Mouse (Mus musculus): ENCODE measurements around the gene Pcsk1. TPM values are rescaled to one million over a fixed set of nuclear protein-coding genes. Genes with fewer than 3 reads are reported as not detected.

Gene Pcsk1
- polyA plus RNA-seq, 1 experiment from 2014 or later, result 0.09 TPM

GRCm38 (mm10) chr13:75114838-75115237 is 25.2 kb downstream of the Pcsk1 start:
- Histone ChIP-seq H3K9me3 (replicated peaks; ENCODE audit: control insufficient read depth, low read length) (no peaks in the 10 kb centered on the region), H3K27me3 (ENCODE audit: control insufficient read depth, insufficient read depth, low read depth, low read length) (no peaks in the 10 kb centered on the region), H3K4me2 (ENCODE audit: low read depth, low read length) (no peak overlapping the region), H3K4me1 (ENCODE audit: control insufficient read depth, low read depth, low read length) (no peaks in the 10 kb centered on the region), H3K4me3 (ENCODE audit: low read depth, low read length) (no peak overlapping the region), H3K27ac (ENCODE audit: low read length) (no peak overlapping the region), H3K36me3 (ENCODE audit: control insufficient read depth, insufficient read depth) (no peaks in the 10 kb centered on the region), H3K9ac (ENCODE audit: low read depth, low read length) (no peak overlapping the region)
- 56% methylated on average over 1 of the region's 1 CpGs for WGBS (ENCODE audit: insufficient replicate concordance)
- ATAC-seq (ENCODE audit: low read depth), result no peak

DNA sequence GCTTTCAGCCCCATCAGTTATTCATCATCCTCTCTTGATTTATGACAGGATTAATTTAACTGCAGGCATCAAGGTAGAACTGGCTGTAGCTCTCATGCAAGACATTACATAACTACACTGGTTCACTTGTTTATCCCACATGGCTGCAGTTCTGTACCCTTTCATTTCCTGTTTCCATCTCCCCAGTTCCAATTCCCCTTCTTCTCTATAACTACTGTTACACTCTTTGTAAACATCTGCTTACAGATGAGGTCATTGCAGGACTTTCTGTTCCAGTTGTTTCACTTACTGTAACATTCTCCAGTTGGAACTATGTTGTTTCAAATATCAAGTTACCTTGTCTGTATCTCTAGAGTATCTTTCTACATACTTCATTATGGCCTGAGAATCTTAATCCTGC is 46.2 kb downstream of the Pcsk1 start:
- Histone ChIP-seq H3K9me3 (replicated peaks; ENCODE audit: control insufficient read depth, low read length) (no peaks in the 10 kb centered on the region), H3K27me3 (ENCODE audit: control insufficient read depth, insufficient read depth, low read depth, low read length) (no peaks in the 10 kb centered on the region), H3K27ac (ENCODE audit: low read length) (no peak overlapping the region), H3K4me2 (ENCODE audit: low read depth, low read length) (no peak overlapping the region), H3K4me3 (ENCODE audit: low read depth, low read length) (no peak overlapping the region), H3K9ac (ENCODE audit: low read depth, low read length) (no peak overlapping the region), H3K36me3 (ENCODE audit: control insufficient read depth, insufficient read depth) (no peaks in the 10 kb centered on the region), H3K4me1 (ENCODE audit: control insufficient read depth, low read depth, low read length) (no peaks in the 10 kb centered on the region)
- ATAC-seq (ENCODE audit: low read depth), result no peak

- no peaks in the 10 kb centered on the region for H3K36me3 ChIP-seq (ENCODE audit: control insufficient read depth, insufficient read depth)
Measured at GRCm38 (mm10) chr13:75160661-75161060, 71.0 kb downstream of the Pcsk1 start.

GRCm38 (mm10) chr13:75163408-75163807 is 73.8 kb downstream of the Pcsk1 start:
- Histone ChIP-seq H3K4me3 (ENCODE audit: low read depth, low read length) (no peak overlapping the region), H3K36me3 (ENCODE audit: control insufficient read depth, insufficient read depth) (no peaks in the 10 kb centered on the region), H3K27me3 (ENCODE audit: control insufficient read depth, insufficient read depth, low read depth, low read length) (no peaks in the 10 kb centered on the region), H3K4me1 (ENCODE audit: control insufficient read depth, low read depth, low read length) (no peaks in the 10 kb centered on the region), H3K27ac (ENCODE audit: low read length) (no peak overlapping the region), H3K4me2 (ENCODE audit: low read depth, low read length) (no peak overlapping the region), H3K9ac (ENCODE audit: low read depth, low read length) (no peak overlapping the region), H3K9me3 (replicated peaks; ENCODE audit: control insufficient read depth, low read length) (no peaks in the 10 kb centered on the region)
- no peak for ATAC-seq (ENCODE audit: low read depth)
- WGBS (ENCODE audit: insufficient replicate concordance), result 32% methylated on average over 1 of the region's 1 CpGs

More at GRCm38 (mm10) chr13:75160661-75161060, 71.0 kb downstream of the Pcsk1 start:
- no peak overlapping the region for H3K4me2 ChIP-seq (ENCODE audit: low read depth, low read length)
- H3K4me1 ChIP-seq (ENCODE audit: control insufficient read depth, low read depth, low read length), result no peaks in the 10 kb centered on the region
- no peak for ATAC-seq (ENCODE audit: low read depth)
- 29% methylated on average over 1 of the region's 1 CpGs for WGBS (ENCODE audit: insufficient replicate concordance)
- no peak overlapping the region for H3K27ac ChIP-seq (ENCODE audit: low read length)
- no peak overlapping the region for H3K9ac ChIP-seq (ENCODE audit: low read depth, low read length)
- H3K4me3 ChIP-seq (ENCODE audit: low read depth, low read length), result no peak overlapping the region
- no peaks in the 10 kb centered on the region for H3K27me3 ChIP-seq (ENCODE audit: control insufficient read depth, insufficient read depth, low read depth, low read length)
- H3K9me3 ChIP-seq (replicated peaks; ENCODE audit: control insufficient read depth, low read length), result no peaks in the 10 kb centered on the region
